Mouse (Mus musculus): ENCODE results near the gene Bsn. TPM values are rescaled to one million over a fixed set of nuclear protein-coding genes. Genes with fewer than 3 reads are reported as not detected.

The Bsn gene
- polyA plus RNA-seq, 1 experiment, result 0.83 TPM

DNA sequence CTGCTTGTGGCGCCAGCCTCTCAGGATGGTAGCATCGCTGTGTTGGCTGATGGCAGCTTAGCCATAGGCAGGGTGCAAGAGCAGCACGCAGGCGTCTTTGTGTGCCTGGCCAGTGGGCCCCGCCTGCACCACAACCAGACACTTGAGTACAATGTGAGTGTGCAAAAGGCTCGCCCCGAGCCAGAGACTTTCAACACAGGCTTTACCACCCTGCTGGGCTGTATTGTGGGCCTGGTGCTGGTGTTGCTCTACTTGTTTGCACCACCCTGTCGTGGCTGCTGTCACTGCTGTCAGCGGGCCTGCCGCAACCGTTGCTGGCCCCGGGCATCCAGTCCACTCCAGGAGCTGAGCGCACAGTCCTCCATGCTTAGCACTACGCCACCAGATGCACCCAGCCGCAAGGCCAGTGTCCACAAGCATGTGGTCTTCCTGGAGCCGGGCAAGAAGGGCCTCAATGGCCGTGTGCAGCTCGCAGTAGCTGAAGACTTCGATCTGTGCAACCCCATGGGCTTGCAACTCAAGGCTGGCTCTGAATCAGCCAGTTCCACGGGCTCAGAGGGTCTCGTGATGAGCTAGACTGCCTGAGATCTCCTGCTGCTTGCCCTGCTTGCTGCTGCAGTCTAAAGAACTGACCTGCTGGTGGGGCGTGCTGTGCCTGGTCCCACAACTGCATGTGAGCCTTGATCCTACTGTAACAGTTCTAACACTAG lies 135.7 kb downstream of the Bsn start:
- no peaks in the 10 kb centered on the region for H3K27me3 ChIP-seq (replicated peaks)
- peaks cover 95% of the 10 kb centered on the region for H3K36me3 ChIP-seq (replicated peaks; ENCODE audit: low read length)
- peak overlapping the region; percentile 34 for H3K4me3 ChIP-seq (replicated peaks)
- TF ChIP-seq GATA1 (IDR thresholded peaks at IDR 0.05; ENCODE audit: borderline replicate concordance, low read length), result no peak
- TF ChIP-seq FLI1 (IDR thresholded peaks at IDR 0.05; ENCODE audit: low read length), result no peak
- no peaks in the 10 kb centered on the region for H3K9me3 ChIP-seq
- H3K4me1 ChIP-seq, result peaks cover 93% of the 10 kb centered on the region

DNA sequence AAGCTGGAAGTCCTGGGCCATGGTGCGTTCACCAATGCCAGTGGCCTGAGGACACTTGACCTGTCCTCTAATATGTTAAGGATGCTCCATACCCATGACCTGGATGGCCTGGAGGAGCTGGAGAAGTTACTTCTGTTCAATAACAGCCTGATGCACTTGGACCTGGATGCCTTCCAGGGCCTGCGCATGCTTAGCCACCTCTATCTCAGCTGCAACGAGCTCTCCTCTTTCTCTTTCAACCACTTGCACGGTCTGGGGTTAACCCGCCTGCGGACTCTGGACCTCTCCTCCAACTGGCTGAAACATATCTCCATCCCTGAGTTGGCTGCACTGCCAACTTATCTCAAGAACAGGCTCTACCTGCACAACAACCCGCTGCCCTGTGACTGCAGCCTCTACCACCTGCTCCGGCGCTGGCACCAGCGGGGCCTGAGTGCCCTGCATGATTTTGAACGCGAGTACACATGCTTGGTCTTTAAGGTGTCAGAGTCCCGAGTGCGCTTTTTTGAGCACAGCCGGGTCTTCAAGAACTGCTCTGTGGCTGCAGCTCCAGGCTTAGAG lies 136.4 kb downstream of the Bsn start:
- H3K4me1 ChIP-seq, result peaks cover 90% of the 10 kb centered on the region

DNA sequence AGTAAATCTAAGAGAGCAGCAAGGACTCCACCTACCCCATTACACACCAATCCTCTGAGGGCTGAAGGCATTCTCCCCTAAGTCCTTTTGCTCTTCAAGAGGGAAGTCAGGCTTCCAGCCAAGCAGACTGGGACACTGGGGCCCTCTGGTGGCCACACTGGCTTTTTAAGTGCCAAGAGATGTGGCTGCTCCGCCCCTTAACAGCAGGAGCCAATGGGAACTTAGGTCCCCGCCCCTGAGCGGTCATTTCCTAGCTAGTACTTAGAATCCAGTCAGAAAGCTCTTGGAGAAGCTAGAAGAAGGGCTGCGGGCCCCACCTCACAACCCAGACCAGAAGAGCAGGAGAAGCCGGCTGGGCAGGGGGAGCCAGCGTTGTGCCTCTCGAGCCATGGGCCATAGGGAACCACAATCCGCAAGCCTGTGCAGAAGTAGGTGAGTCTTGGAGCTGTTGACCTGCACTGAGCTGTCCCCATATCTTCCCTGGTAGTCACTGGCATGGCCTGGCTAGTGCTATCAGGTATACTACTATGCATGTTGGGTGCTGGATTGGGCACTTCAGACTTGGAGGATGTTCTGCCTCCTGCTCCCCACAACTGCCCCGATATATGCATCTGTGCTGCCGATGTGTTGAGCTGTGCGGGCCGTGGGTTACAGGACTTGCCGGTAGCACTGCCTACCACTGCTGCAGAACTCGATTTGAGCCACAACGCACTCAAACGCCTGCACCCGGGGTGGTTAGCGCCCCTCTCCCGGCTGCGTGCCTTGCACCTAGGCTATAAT lies 137.1 kb downstream of the Bsn start, which contains the start of gene Amigo3:
TSS of gene Amigo3 (plus strand) at position 275 of the 780 bp plus-strand sequence.
- Histone ChIP-seq H3K36me3 (replicated peaks; ENCODE audit: low read length) (peaks cover 83% of the 10 kb centered on the region), H3K9me3 (no peaks in the 10 kb centered on the region), H3K27me3 (replicated peaks) (no peaks in the 10 kb centered on the region), H3K4me1 (peaks cover 90% of the 10 kb centered on the region), H3K4me3 (replicated peaks) (peak within 1 kb of the TSS; percentile 91)
- no peak for TF ChIP-seq GATA1 (IDR thresholded peaks at IDR 0.05; ENCODE audit: borderline replicate concordance, low read length)
- TF ChIP-seq FLI1 (IDR thresholded peaks at IDR 0.05; ENCODE audit: low read length), result no peak

More for the DNA sequence above, 136.4 kb downstream of the Bsn start:
- Histone ChIP-seq H3K4me3 (replicated peaks) (peak overlapping the region; percentile 91), H3K9me3 (no peaks in the 10 kb centered on the region), H3K27me3 (replicated peaks) (no peaks in the 10 kb centered on the region), H3K36me3 (replicated peaks; ENCODE audit: low read length) (peaks cover 88% of the 10 kb centered on the region)
- TF ChIP-seq FLI1 (IDR thresholded peaks at IDR 0.05; ENCODE audit: low read length) (no peak), GATA1 (IDR thresholded peaks at IDR 0.05; ENCODE audit: borderline replicate concordance, low read length) (no peak)

DNA sequence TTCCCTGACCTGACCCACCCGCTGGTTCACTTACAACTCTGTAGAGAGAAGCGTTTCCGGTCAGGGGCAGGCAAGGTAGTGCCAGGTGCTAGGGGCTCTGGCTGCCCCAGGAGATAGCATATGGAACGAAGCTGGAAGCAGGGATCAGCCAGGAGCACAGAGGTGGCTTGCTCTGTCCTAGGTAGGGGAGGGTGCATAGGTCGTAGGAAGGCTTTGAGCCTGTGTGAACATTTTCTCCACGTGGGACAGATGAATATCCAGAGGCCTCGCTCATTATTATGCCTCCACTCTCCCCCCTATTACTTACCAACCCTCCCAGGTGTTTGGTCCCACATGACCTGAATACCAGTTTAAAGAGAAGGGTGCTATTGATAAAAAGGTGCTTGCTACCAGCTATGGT lies 137.8 kb downstream of the Bsn start:
- H3K4me1 ChIP-seq, result peaks cover 91% of the 10 kb centered on the region
- no peak for TF ChIP-seq FLI1 (IDR thresholded peaks at IDR 0.05; ENCODE audit: low read length)
- TF ChIP-seq GATA1 (IDR thresholded peaks at IDR 0.05; ENCODE audit: borderline replicate concordance, low read length), result no peak
- no peaks in the 10 kb centered on the region for H3K9me3 ChIP-seq
- peaks cover 83% of the 10 kb centered on the region for H3K36me3 ChIP-seq (replicated peaks; ENCODE audit: low read length)
- H3K27me3 ChIP-seq (replicated peaks), result no peaks in the 10 kb centered on the region
- H3K4me3 ChIP-seq (replicated peaks), result no peak overlapping the region

DNA sequence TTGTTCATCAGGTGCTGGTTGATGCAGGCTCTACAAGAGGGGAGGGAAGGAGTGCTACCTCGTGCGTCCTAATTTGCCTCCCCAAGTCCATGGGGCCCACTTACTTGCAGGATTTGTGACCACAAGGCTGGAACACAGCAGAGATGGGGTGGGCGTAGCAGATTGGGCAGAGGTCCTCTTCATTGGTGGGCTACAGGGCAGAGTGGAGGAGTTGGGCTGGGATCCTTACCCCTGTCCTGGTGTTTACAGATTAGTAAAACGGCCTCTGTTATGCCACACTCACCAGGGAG lies 138.3 kb downstream of the Bsn start:
- H3K27me3 ChIP-seq (replicated peaks), result no peaks in the 10 kb centered on the region
- H3K4me3 ChIP-seq (replicated peaks), result no peak overlapping the region
- peaks cover 83% of the 10 kb centered on the region for H3K36me3 ChIP-seq (replicated peaks; ENCODE audit: low read length)
- H3K9me3 ChIP-seq, result no peaks in the 10 kb centered on the region
- peaks cover 91% of the 10 kb centered on the region for H3K4me1 ChIP-seq
- no peak for TF ChIP-seq FLI1 (IDR thresholded peaks at IDR 0.05; ENCODE audit: low read length)
- TF ChIP-seq GATA1 (IDR thresholded peaks at IDR 0.05; ENCODE audit: borderline replicate concordance, low read length), result no peak

DNA sequence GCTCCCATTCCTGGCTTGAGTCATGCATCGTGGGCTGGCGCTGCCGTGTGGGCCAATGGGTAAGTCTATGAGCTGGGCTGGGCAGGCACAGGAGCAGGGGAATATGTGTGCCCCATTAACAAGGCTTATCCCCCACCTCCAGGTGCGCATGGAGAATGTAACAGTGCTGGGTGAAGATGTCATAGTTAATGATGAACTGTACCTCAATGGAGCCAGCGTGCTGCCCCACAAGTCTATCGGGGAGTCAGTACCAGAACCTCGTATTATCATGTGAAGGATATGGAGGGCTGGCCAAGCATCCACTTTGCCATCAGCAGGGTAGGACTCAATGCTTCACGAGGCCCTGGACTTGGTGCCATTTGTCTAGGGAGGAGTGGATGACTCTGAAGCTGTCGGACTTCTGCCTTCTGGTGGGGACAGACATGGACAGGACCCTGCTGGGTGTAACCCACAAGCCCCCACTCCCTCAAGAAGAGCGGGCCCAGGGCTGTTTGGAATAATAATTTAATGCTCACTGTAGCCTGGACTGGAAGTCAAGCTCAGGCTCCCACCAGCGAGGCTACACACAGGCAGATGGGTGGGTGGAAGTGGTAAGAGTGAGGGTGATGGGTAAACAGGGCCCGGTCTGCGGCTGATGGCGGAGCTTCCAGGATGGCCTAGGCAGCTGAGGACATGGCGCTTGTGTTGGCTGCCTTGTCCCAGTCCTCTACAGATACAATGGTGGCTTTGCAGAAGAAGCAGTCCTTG lies 138.8 kb downstream of the Bsn start:
- TF ChIP-seq FLI1 (IDR thresholded peaks at IDR 0.05; ENCODE audit: low read length) (no peak), GATA1 (IDR thresholded peaks at IDR 0.05; ENCODE audit: borderline replicate concordance, low read length) (no peak)
- Histone ChIP-seq H3K4me3 (replicated peaks) (peak overlapping the region; percentile 48), H3K4me1 (peaks cover 94% of the 10 kb centered on the region), H3K27me3 (replicated peaks) (no peaks in the 10 kb centered on the region), H3K36me3 (replicated peaks; ENCODE audit: low read length) (peaks cover 83% of the 10 kb centered on the region), H3K9me3 (no peaks in the 10 kb centered on the region)

DNA sequence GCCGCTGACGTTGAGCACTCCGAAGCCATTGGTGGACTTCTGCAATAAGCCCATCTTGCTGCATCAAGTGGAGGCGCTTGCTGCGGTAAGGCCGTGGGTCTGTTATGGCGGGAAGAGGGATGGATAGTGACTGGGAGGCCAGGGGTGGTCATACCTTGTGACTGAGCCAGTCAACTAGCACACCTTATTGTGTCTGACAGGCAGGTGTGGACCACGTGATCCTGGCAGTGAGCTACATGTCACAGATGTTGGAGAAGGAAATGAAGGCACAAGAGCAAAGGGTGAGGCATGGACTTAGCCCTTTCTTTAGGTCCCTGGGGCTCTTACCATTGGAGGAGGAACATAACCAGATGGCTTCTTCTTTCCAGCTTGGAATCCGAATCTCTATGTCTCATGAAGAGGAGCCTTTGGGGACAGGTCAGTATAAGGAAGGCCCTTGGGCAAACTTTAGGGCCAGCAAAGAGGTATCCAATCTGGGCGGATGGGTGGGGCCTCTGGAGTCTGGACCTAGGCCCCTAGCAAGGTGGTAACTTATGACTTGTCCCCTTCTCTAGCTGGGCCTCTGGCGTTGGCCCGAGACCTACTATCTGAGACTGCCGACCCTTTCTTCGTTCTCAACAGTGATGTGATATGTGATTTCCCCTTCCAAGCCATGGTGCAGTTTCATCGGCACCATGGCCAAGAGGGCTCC lies 140.5 kb downstream of the Bsn start:
- TF ChIP-seq FLI1 (IDR thresholded peaks at IDR 0.05; ENCODE audit: low read length) (no peak), GATA1 (IDR thresholded peaks at IDR 0.05; ENCODE audit: borderline replicate concordance, low read length) (no peak)
- H3K36me3 ChIP-seq (replicated peaks; ENCODE audit: low read length), result peaks cover 83% of the 10 kb centered on the region
- no peaks in the 10 kb centered on the region for H3K27me3 ChIP-seq (replicated peaks)
- peak overlapping the region; percentile 99 for H3K4me3 ChIP-seq (replicated peaks)
- H3K9me3 ChIP-seq, result no peaks in the 10 kb centered on the region
- H3K4me1 ChIP-seq, result peaks cover 95% of the 10 kb centered on the region

DNA sequence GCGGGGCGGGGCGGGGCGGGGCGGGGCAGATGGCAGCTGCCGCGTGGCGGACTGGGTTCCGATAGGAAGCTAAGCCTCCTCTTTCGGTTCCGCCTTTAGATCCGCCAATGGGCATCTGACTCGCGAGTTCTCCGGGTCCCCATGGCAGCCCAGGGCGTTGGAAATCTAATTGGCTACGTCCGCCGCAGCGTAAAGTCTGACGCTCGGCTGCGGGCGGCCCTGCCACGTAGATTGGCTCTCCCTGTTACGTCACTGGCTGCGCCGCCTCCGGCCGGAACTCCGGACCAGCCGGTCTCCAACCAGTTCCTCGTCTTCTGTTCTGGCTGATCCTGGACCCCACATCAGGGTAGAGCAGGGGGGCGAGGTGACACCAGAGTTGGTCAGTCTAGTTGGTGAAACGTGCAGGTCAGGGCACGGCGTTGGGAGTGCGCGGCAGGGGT lies 141.1 kb downstream of the Bsn start, which contains the start of gene Gmppb:
TSS of gene Gmppb (plus strand) at position 227 of the 440 bp plus-strand sequence.
- TF ChIP-seq GATA1 (IDR thresholded peaks at IDR 0.05; ENCODE audit: borderline replicate concordance, low read length), result no peak
- Histone ChIP-seq H3K27me3 (replicated peaks) (no peaks in the 10 kb centered on the region), H3K4me3 (replicated peaks) (peak within 1 kb of the TSS; percentile 99), H3K4me1 (peaks cover 91% of the 10 kb centered on the region), H3K9me3 (no peaks in the 10 kb centered on the region), H3K36me3 (replicated peaks; ENCODE audit: low read length) (peaks cover 80% of the 10 kb centered on the region)

DNA sequence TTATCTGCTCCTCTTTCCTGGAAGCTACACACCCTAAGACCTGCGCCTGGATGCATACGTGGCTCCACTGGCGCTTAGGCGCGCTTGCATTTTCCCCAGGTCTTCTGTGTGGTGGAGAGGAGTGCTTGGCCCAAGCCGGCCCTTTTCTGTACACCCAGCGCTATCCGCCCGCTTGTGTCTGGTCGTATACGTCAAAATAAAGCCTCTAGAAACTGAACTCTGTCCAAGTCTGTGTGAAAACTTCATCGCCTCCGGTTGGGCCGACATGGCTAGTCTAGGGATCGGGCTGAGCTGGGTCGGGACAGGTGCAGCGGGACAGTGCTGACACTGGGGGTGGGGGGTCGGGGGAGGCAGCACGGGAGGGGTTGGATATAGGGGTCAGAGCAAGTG lies 141.6 kb downstream of the Bsn start:
- Histone ChIP-seq H3K36me3 (replicated peaks; ENCODE audit: low read length) (peaks cover 78% of the 10 kb centered on the region), H3K4me1 (peaks cover 87% of the 10 kb centered on the region)

More for the DNA sequence above, 141.6 kb downstream of the Bsn start:
- peak overlapping the region; percentile 99 for H3K4me3 ChIP-seq (replicated peaks)
- no peaks in the 10 kb centered on the region for H3K9me3 ChIP-seq
- TF ChIP-seq FLI1 (IDR thresholded peaks at IDR 0.05; ENCODE audit: low read length) (no peak), GATA1 (IDR thresholded peaks at IDR 0.05; ENCODE audit: borderline replicate concordance, low read length) (no peak)
- H3K27me3 ChIP-seq (replicated peaks), result no peaks in the 10 kb centered on the region
